Mouse (Mus musculus) cerebellum, postnatal 25 days (tissue): ENCODE data around the gene Gm15319.
"Not testable (repeated sequence)": the region's sequence is repeated elsewhere in the genome, so short reads cannot be mapped to it uniquely, and the experiment has no call there.

Source experiments
- DNase-seq, 2 experiments: peaks; one replicate each; pipeline ENCODE4 v3.0.0; 2021; ENCODE audit warnings: mixed read lengths in 2 of 2

Gm15319 gene

DNA sequence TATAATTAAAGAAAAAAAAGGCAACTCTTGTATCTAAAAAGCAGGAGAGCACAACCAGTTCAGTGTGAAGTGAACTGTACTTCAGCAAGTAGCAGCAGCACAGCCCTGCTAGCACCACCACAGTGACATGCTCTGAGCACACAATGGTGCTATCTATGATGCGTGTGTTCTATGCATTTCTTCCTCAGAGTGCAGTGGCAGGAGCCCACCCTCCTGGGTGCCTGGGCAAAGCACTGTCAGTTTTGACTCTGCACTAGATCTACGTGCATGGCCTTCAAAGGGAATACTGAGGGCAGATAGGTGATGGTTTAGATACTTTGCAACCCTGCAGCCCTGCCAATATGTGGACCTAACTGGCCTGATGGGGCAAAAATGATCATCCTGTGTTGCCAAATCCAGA is at the start of gene Gm15319:
Gm15319 (minus strand) TSS at position 101 of the 400 bp plus-strand sequence.
- not testable (repeated sequence) for DNase-seq

DNA sequence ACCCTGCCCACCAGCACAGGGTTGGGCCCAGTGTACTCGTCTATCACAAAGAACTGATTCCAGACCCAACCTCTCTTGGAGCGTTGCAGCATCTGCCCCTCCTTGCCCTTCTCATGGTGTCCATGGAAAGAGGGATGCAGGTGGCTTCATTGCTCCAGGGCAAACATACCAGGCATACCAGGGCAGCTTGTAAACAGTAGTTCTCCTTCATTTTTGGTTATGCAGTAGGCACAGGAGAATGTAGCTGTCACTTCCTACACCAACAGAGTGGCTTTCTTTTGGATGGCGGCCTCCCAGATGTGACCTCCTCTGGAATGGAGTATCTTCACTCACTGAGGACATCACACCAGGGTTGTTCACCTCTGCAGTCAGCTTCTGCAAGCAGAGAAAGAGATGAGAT is 47.3 kb upstream of the Gm15319 start:
- DNase-seq: not testable (repeated sequence)

DNA sequence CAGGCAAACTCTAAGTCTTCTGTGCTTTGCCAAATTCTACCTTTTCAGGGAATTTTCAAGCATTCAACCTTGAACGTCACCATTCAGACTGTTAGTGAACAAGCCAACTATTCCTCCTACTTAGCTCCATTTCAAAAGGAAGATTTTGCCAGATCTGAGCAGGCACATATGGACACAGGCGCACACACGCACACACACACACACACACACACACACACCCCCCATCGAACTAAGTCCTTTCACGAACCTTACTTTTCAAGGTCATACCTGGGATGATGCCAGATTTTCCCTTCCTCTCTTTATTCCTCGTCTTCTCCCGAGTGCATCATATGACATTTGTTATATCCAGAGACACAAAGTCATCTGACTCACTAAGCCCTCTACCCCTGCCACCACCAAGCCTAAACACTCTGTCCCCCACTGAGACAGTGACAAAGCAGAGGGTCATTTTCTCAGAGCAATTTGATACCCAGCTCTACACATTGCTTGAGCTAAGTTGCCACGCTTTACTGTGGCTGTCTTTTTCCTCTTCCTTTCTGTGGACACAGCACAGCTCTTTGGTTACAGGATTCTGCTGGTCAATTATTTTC is 45.5 kb upstream of the Gm15319 start:
- peak; percentile 16 to 23 for DNase-seq

DNA sequence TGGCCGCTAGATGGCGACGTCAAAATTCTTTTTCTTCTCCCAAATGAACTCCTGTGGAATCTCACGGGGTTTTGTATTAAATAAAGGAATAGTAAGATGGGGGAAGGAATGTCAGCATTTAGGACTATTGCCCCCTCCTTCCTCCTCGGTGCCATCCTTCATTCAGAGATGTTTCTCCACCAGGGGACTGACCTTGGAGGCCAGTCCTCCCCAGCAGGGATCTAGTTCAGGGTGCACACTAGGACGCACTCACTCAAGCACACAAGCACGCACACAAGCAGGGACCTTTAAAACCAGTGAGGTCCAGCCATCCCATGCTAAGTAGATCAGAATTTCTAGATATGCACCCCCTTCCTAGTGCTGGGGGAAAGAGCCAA is 26.3 kb upstream of the Gm15319 start:
- peak; percentile 9 to 51 for DNase-seq

DNA sequence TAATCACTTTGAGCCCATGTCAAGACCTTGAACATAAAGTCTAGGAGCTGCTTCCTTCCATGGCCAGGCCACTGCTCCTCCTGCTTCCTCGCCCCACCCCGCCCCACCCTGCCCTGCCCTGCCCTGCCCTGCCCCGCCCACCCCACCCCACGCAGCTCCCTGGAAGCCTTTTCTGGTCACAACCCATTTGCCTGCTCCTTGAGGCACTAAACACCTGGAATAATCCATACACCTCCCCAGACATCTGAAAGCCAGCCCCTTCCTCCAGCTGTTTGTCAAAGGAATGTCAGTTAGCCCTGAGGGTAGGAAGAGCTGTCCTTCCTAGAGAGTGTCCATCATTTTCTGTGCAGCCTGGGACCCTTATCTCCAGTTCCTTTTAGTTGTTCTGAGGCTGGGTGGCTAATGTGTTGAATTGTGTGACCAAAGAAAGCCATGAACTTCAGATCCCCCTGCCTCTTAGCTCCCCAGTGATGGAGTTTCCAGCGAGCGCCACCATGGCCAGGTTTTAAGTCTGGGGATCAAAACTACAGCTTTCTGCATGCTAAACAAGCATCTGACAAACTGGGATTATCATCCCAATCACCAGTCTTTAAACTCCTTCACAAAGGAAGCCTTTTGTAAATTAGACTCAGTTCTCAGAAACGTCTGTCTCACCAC is 25.8 kb upstream of the Gm15319 start:
- peak; percentile 18 to 31 for DNase-seq

GRCm38 (mm10) chr8:20387121-20387794 is 24.2 kb upstream of the Gm15319 start:
- DNase-seq: peak; percentile 33 to 43

GRCm38 (mm10) chr8:20384990-20385389 is 22.0 kb upstream of the Gm15319 start:
- DNase-seq: not testable (repeated sequence)

DNA sequence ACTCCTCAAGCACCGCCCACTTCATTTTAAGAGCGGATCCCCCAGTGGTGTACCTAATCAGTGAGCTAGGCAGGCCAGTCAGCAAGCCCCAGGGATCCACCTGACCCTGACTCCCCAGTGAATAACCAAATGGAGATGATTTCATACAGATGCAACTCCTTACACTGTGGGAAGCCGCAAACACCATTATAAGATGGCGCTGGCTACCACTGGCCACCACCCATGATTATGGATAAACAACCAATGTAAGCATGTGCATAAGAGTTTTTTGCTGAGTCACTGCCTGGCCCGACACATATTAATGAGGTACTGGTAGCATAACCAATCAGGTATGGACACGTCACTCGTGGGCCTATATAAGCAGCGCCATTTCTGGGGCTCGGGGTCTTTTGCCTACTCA is 21.1 kb upstream of the Gm15319 start:
- peak in 1 of 2 experiments; percentile 13 for DNase-seq

DNA sequence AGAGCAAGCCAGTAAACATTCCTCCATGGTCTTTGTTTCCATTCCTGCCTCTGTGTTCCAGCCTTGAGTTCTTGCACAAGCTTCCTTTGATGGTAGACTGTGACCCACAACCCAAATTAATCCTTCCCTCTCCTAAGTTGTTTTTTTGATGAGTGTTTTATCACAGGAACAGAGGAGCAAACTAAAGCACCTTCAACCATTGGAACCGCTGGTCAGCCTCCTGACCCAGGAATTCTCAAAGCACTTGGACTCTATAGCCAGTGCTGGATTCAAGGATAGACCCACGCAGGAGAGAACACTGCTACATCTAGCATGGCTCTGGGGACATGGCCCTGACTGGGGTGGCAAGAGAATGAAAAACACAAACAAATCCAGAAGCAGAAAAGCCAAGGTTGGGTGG is 19.1 kb upstream of the Gm15319 start:
- not testable (repeated sequence) for DNase-seq

- not testable (repeated sequence) for DNase-seq
Measured at GRCm38 (mm10) chr8:20381637-20382036, 18.6 kb upstream of the Gm15319 start.

DNA sequence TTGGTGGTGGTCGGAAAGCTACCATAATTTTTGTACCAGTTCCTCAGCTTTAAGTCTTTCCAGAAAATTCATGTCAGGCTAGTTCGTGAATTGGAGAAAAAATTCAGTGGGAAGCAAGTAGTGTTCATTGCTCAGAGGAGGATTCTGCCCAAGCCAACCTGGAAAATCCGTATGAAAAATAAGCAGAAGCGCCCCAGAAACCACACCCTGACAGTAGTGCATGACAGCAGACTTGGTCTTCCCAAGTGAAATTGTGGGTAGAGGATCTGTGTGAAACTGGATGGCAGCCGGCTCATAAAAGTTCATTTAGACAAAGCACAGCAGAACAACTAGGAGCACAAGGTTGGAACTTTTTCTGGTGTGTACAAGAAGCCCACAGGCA is 18.2 kb upstream of the Gm15319 start:
- not testable (repeated sequence) for DNase-seq

- peak; percentile 15 to 26 for DNase-seq
Measured at GRCm38 (mm10) chr8:20380590-20381238, 17.7 kb upstream of the Gm15319 start.

- peak in 1 of 2 experiments; percentile 6 for DNase-seq
Measured at GRCm38 (mm10) chr8:20379650-20380436, 16.8 kb upstream of the Gm15319 start.

GRCm38 (mm10) chr8:20378786-20379649 is 16.0 kb upstream of the Gm15319 start:
- DNase-seq: peak; percentile 14 to 18

- peak; percentile 17 to 38 for DNase-seq
Measured at GRCm38 (mm10) chr8:20378353-20378752, 15.3 kb upstream of the Gm15319 start.

DNA sequence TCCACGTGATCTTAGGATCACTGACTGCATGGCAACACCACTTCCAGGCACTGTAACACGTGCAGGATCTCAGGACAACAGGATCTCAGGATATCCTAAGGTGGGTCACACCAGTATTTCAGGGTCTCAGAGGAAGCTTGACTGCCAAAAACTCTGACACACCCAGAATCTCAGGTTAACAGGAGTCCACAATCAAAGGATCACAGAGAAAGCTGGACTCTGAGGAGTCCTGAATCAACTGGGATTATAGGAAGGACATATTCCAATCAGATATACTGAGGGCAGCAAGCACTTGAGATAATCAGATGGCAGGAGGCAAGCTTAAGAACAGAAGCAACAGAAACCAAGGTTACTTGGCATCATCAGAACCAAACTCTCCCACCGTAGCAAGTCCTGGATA is 12.7 kb upstream of the Gm15319 start:
- not testable (repeated sequence) for DNase-seq

GRCm38 (mm10) chr8:20356386-20356785 is 6.6 kb downstream of the Gm15319 start:
- peak in 1 of 2 experiments; percentile 2 for DNase-seq

DNA sequence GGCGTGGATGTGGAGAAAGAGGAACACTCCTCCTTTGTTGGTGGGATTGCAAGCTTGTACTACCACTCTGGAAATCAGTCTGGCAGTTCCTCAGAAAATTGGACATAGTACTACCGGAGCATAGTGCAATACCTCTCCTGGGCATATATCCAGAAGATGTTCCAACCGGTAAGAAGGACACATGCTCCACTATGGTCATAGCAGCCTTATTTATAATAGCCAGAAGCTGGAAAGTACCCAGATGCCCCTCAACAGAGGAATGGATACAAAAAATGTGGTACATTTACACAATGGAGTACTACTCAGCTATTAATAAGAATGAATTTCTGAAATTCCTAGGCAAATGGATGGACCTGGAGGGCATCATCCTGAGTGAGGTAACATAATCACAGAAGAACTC is 9.4 kb downstream of the Gm15319 start:
- DNase-seq: peak in 1 of 2 experiments; percentile 4

GRCm38 (mm10) chr8:20302759-20303158 is 60.3 kb downstream of the Gm15319 start:
- not testable (repeated sequence) for DNase-seq

DNA sequence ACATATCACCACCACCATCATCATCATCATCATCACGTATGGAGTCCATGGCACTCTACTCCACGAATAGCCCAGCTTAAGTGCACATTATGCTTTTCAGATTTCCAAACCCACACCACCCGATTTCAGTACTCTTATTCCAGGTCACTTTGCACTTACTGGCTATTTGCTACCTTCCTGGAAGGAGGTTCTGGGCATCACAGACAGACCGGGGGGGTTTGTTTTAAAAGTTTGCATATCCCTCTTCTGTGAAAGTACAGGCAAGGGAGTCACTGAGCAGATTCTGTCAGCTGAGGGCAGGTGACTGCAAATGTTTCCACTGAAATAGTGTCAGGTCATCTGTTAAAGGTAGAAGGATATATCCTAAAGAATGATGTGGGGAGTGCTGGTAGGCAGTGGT is 63.0 kb downstream of the Gm15319 start:
- peak in 1 of 2 experiments; percentile 2 for DNase-seq

- DNase-seq: peak; percentile 27 to 36
Measured at GRCm38 (mm10) chr8:20297939-20298505, 65.0 kb downstream of the Gm15319 start.
